Mouse (Mus musculus): ENCODE measurements at regions not wholly inside any gene's neighbourhood (a gene's known extent, or its start where the extent isn't known, plus 50 kb on each side); places are given as distances from the start of the nearest gene placed in this dataset.

GRCm38 (mm10) chr3:60409283-60409633, 63.4 kb upstream of the Mbnl1 start:
- in situ Hi-C loops (cut with MboI, MseI): loop anchor here (5.0 kb wide), 1 partner anchor 33 kb away; no protein-coding TSS in a partner anchor

- in situ Hi-C loops (cut with MboI, MseI): no loop called here
Measured at GRCm38 (mm10) chr3:60411746-60412145, 60.9 kb upstream of the Mbnl1 start.

GRCm38 (mm10) chr3:60412206-60412605, 60.4 kb upstream of the Mbnl1 start:
- in situ Hi-C loops (cut with MboI, MseI): no loop called here

- in situ Hi-C loops (cut with MboI, MseI): no loop called here
Measured at GRCm38 (mm10) chr3:60413749-60414148, 58.9 kb upstream of the Mbnl1 start.

- in situ Hi-C loops (cut with MboI, MseI): no loop called here
Measured at GRCm38 (mm10) chr3:60417001-60417400, 55.6 kb upstream of the Mbnl1 start.

- in situ Hi-C loops (cut with MboI, MseI): no loop called here
Measured at GRCm38 (mm10) chr3:60418652-60419051, 54.0 kb upstream of the Mbnl1 start.

- in situ Hi-C loops (cut with MboI, MseI): no loop called here
Measured at GRCm38 (mm10) chr3:60419216-60419615, 53.4 kb upstream of the Mbnl1 start.

All from T-helper 2 cell (primary cell).